Mouse (Mus musculus) thymus, adult 2 months (tissue): Measurements from ENCODE around the gene Stk32c. TPM values are rescaled to one million over a fixed set of nuclear protein-coding genes. Genes with fewer than 3 reads are reported as not detected.

Source experiments
- DNase-seq: peaks from one replicate; pipeline ENCODE4 v3.0.0; 2021
- H3K27ac ChIP-seq: fragments of 200-500 bp; 2 replicates; pipeline ENCODE4 v1.5.1; 2012; ENCODE audit warnings: low read length, control low read depth; ENCODE audit not compliant: control insufficient read depth, insufficient read depth
- H3K27me3 ChIP-seq: fragments of 200-500 bp; 2 replicates; pipeline ENCODE4 v1.6.1; 2012; ENCODE audit warnings: mild to moderate bottlenecking, low read length, moderate library complexity, mixed read lengths; ENCODE audit not compliant: control insufficient read depth, insufficient read depth
- H3K36me3 ChIP-seq: fragments of 200-500 bp; 2 replicates; pipeline ENCODE4 v1.6.1; 2012; ENCODE audit warnings: mild to moderate bottlenecking, low read length, moderate library complexity; ENCODE audit not compliant: control insufficient read depth, insufficient read depth
- H3K4me1 ChIP-seq: fragments of 200-500 bp; replicated peaks from 2 replicates; pipeline ENCODE4 v1.6.1; 2012; ENCODE audit warnings: low read length; ENCODE audit not compliant: control insufficient read depth, insufficient read depth
- H3K4me3 ChIP-seq: fragments of 200-500 bp; 2 replicates; pipeline ENCODE4 v1.5.1; 2012; ENCODE audit warnings: mild to moderate bottlenecking, low read length, control low read depth, moderate library complexity; ENCODE audit not compliant: control insufficient read depth, insufficient read depth
- CTCF ChIP-seq: fragments of 200-500 bp; IDR thresholded peaks from 2 replicates; pipeline ENCODE4 v1.5.1; 2012; ENCODE audit warnings: mild to moderate bottlenecking, control low read depth, low read length, moderate library complexity, borderline replicate concordance; ENCODE audit not compliant: control insufficient read depth, poor library complexity, insufficient read depth; ENCODE audit errors: extremely low read depth
- POLR2A ChIP-seq: fragments of 200-500 bp; IDR thresholded peaks from 2 replicates; pipeline ENCODE4 v1.6.1; 2012; ENCODE audit warnings: mild to moderate bottlenecking, low read length, control low read depth, moderate library complexity; ENCODE audit not compliant: control insufficient read depth, poor library complexity, insufficient read depth; ENCODE audit errors: extremely low read depth
- WGBS: fragments of 180-500 bp; shearing (Covaris S2); methylation state at CpG from one replicate; pipeline ENCODE4 v1.1.7; 2018; 5-methylcytosine and 5-hydroxymethylcytosine counted together
- polyA plus RNA-seq: library from polyadenylated mRNA; depleted of rRNA; stranded (reverse); fragments of >200 nt; gene quantifications from 2 replicates; pipeline ENCODE4 v1.2.3, GENCODE M21; 2012

Gene Stk32c
- polyA plus RNA-seq, 1 experiment: 1.3 TPM

DNA sequence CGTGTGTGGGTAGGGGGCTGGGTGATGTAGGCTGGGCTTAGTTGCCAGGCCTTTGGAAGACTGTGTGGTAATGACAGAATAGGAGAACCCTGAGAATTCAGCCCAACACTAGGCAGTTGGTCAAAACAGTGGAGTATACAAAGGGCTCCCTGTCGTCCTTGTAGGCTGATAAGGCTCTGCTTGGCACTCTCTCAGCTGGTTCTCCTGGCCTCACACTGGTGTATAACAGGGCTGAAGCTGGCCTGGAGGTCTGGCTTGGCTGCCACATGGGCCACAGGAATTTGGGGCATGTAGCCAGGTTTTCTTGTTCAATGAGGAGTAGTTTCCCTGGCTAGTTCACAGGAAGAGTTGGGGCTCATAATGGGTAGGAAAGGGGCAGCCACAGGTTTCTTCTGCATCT lies 125.3 kb downstream of the Stk32c start:
- no peak overlapping the region for H3K4me3 ChIP-seq
- TF ChIP-seq CTCF (no peak), POLR2A (no peak)
- no peak for DNase-seq
- no peak overlapping the region for H3K27ac ChIP-seq
- peaks cover 3% of the 10 kb centered on the region; the same call in 1 of the 2 replicates for H3K27me3 ChIP-seq
- WGBS: 69% methylated on average over 2 of the region's 2 CpGs
- no peaks in the 10 kb centered on the region for H3K4me1 ChIP-seq
- H3K36me3 ChIP-seq: no peaks in the 10 kb centered on the region

- Histone ChIP-seq H3K36me3 (no peaks in the 10 kb centered on the region), H3K27me3 (peaks cover 3% of the 10 kb centered on the region; the same call in 1 of the 2 replicates), H3K4me3 (no peak overlapping the region), H3K27ac (no peak overlapping the region), H3K4me1 (no peaks in the 10 kb centered on the region)
- no peak for DNase-seq
- TF ChIP-seq CTCF: no peak
- TF ChIP-seq POLR2A: no peak
- 10% methylated on average over 61 of the region's 61 CpGs for WGBS
These were observed 126.6 kb downstream of the Stk32c start for GRCm38 (mm10) chr7:139086195-139087158.

DNA sequence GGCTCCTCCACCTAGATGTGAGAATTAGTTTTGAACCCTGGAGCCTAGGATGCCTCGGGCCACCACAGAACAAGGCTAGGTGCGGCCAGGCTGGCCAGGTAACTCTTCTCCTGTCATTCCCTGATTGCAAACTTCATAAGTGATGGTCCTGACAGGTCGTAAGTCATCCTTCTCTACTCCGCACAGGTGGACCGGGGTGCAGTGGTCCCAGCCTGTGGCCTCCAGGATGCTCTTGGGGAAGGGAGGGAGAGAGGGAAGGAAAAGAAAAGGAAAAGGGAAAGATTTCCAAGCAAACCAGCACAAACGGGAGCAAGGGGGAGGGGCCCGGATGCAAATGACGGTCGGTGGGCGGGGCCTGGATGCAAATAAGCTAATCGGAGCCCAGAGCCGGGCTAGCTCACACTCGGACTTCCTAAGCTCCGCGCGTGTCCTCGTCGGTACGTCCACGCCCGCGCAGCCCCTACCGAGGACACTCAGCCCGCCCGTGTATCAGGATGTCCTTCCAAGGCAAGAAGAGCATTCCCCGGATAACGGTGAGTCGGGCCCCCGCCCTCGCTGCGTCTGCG lies 127.4 kb downstream of the Stk32c start, which contains the start of gene Dpysl4:
Dpysl4 (plus strand) TSS at position 373 of the 566 bp plus-strand sequence.
- 13% methylated on average over 32 of the region's 32 CpGs for WGBS
- TF ChIP-seq CTCF: no peak
- no peak for TF ChIP-seq POLR2A
- DNase-seq: no peak
- H3K4me3 ChIP-seq: no peak within 1 kb of the TSS
- H3K27ac ChIP-seq: no peak within 1 kb of the TSS
- H3K36me3 ChIP-seq: no peaks in the 10 kb centered on the region
- no peaks in the 10 kb centered on the region for H3K4me1 ChIP-seq
- peaks cover 3% of the 10 kb centered on the region; the same call in 1 of the 2 replicates for H3K27me3 ChIP-seq

DNA sequence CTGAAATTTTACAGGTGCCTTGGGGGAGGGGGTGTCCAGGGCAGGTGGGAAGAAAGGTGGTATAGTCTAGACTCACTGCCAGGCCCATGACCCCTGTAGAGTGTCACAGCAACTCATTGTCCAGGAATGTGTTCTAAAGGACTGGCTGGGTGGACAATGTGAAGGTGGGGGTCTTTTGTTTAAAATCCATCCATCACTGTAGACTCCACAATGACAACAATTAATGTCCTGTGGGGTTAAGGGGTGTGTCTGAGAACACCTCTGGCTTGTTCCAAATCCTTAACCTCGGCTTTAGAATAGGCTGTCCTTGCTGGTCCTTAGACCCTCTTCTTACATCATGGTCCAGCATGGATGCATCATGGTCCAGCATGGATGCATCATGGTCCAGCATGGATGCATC lies 128.8 kb downstream of the Stk32c start:
- TF ChIP-seq POLR2A: no peak
- TF ChIP-seq CTCF: no peak
- WGBS: 81% methylated on average over 1 of the region's 1 CpGs
- no peak for DNase-seq

GRCm38 (mm10) chr7:139082281-139082680 lies 130.8 kb downstream of the Stk32c start:
- no peaks in the 10 kb centered on the region for H3K36me3 ChIP-seq
- 88% methylated on average over 8 of the region's 8 CpGs for WGBS
- H3K4me3 ChIP-seq: no peak overlapping the region
- peaks cover 3% of the 10 kb centered on the region; the same call in 1 of the 2 replicates for H3K27me3 ChIP-seq
- no peak overlapping the region for H3K27ac ChIP-seq
- DNase-seq: no peak
- H3K4me1 ChIP-seq: no peaks in the 10 kb centered on the region
- TF ChIP-seq CTCF: no peak
- no peak for TF ChIP-seq POLR2A

More for the DNA sequence above, 128.8 kb downstream of the Stk32c start:
- Histone ChIP-seq H3K4me3 (no peak overlapping the region), H3K27ac (no peak overlapping the region), H3K36me3 (no peaks in the 10 kb centered on the region), H3K27me3 (peaks cover 3% of the 10 kb centered on the region; the same call in 1 of the 2 replicates), H3K4me1 (no peaks in the 10 kb centered on the region)

GRCm38 (mm10) chr7:139081158-139081557 lies 131.9 kb downstream of the Stk32c start:
- peaks cover under 1% of the 10 kb centered on the region; the same call in 1 of the 2 replicates for H3K27me3 ChIP-seq
- no peaks in the 10 kb centered on the region for H3K4me1 ChIP-seq
- H3K27ac ChIP-seq: no peak overlapping the region
- H3K36me3 ChIP-seq: no peaks in the 10 kb centered on the region
- TF ChIP-seq POLR2A (no peak), CTCF (no peak)
- no peak overlapping the region for H3K4me3 ChIP-seq
- WGBS: 86% methylated on average over 5 of the region's 5 CpGs
- DNase-seq: no peak
